Comparison of ENCODE assay signal across 8 mouse cellular contexts in genomic region chr11:95577776-95578446, GRCm38 (mm10). TPM values are rescaled to one million over a fixed set of nuclear protein-coding genes. Genes with fewer than 3 reads are reported as not detected.
DNase-seq lines count a peak whose midpoint lies in the region; ATAC-seq lines count a peak whose summit lies in the region.

No protein-coding gene starts in this region.

- peak overlapping the region; percentile 17 for H3K4me3 ChIP-seq in hindbrain, embryonic 12.5 days
- H3K4me3 ChIP-seq in liver, embryonic 13.5 days (replicated peaks): no peak overlapping the region

- peak; percentile 25 to 50 for DNase-seq in cerebellum, postnatal 25 days
- no peak for DNase-seq in cerebellum, adult 8-10 months
- peak; percentile 65 for DNase-seq in A20 (ENCODE audit: low read depth, low spot score)
- peak; percentile 34 for DNase-seq in c-Kit-positive CD71-positive TER-119-negative erythroid progenitor cells, embryonic 14.5 days (ENCODE audit: low read depth)
- DNase-seq in liver, embryonic 13.5 days: peak; percentile 21
- no peak for DNase-seq in spleen, postnatal 4 days (ENCODE audit: low spot score in 2 of 2)

- WGBS in hindbrain, embryonic 12.5 days: 11% methylated on average over 39 of the region's 39 CpGs
- WGBS in liver, embryonic 13.5 days (ENCODE audit: insufficient replicate concordance): 18% methylated on average over 39 of the region's 39 CpGs

- peaks cover 59% of the 10 kb centered on the region for H3K4me1 ChIP-seq in hindbrain, embryonic 12.5 days
- H3K4me1 ChIP-seq in liver, embryonic 13.5 days (replicated peaks): peaks cover 9% of the 10 kb centered on the region; the same call in 1 of the 2 replicates

- H3K9me3 ChIP-seq in hindbrain, embryonic 12.5 days (replicated peaks): no peaks in the 10 kb centered on the region
- H3K9me3 ChIP-seq in liver, embryonic 13.5 days (replicated peaks): no peaks in the 10 kb centered on the region

- H3K36me3 ChIP-seq in hindbrain, embryonic 12.5 days: no peaks in the 10 kb centered on the region
- no peaks in the 10 kb centered on the region for H3K36me3 ChIP-seq in liver, embryonic 13.5 days

- H3K27me3 ChIP-seq in hindbrain, embryonic 12.5 days: peaks cover 73% of the 10 kb centered on the region
- H3K27me3 ChIP-seq in liver, embryonic 13.5 days: peaks cover 79% of the 10 kb centered on the region

- peak; percentile 72; the same call in 1 of the 2 replicates for ATAC-seq in hindbrain, embryonic 12.5 days (ENCODE audit: low FRiP score)
- no peak for ATAC-seq in liver, embryonic 13.5 days (ENCODE audit: low read depth)
- peak; percentile 37; the same call in 1 of the 2 replicates for ATAC-seq in neutrophil, adult 5-6 weeks (ENCODE audit: extremely low read depth, insufficient number of reproducible peaks, low FRiP score, poor library complexity, severe bottlenecking)

- no peak overlapping the region for H3K27ac ChIP-seq in hindbrain, embryonic 12.5 days
- H3K27ac ChIP-seq in liver, embryonic 13.5 days: no peak overlapping the region

- peak overlapping the region; percentile 33; the same call in 1 of the 2 replicates for H3K9ac ChIP-seq in hindbrain, embryonic 12.5 days
- no peak overlapping the region for H3K9ac ChIP-seq in liver, embryonic 13.5 days

- peak overlapping the region; percentile 46 for H3K4me2 ChIP-seq in hindbrain, embryonic 12.5 days (replicated peaks)
- H3K4me2 ChIP-seq in liver, embryonic 13.5 days: no peak overlapping the region

RNA-seq across cellular contexts. Expression of gene Ngfr, which starts 9.6 kb away (rescaled TPM):
- 38.6 and 41.3 TPM in 2 replicates for polyA plus RNA-seq in hindbrain, embryonic 12.5 days (2016; fragmentation: Nextera tagmentation; extraction: Ambion mirVana)
- 1.8 and 2.7 TPM in 2 replicates for polyA plus RNA-seq in liver, embryonic 13.5 days (2015; fragmentation: Nextera tagmentation; extraction: Ambion mirVana)
- total RNA-seq in neutrophil, adult 5-6 weeks (2017): 2.6 and 3.4 TPM in 2 replicates

Comparison
In these comparisons a context has a peak if more than half of its experiments do, and no peak if none do; other contexts are left out.
1. DNase-seq: peak in cerebellum, postnatal 25 days (2 of 2), A20 (single experiment), c-Kit-positive CD71-positive TER-119-negative erythroid progenitor cells, embryonic 14.5 days (single experiment) and liver, embryonic 13.5 days (single experiment); none in cerebellum, adult 8-10 months (single experiment) and spleen, postnatal 4 days (0 of 2).
2. RNA of gene Ngfr, which starts 9.6 kb away (polyA plus RNA-seq): 38.6 to 41.3 TPM in hindbrain, embryonic 12.5 days; 1.8 to 2.7 TPM in liver, embryonic 13.5 days; every median in the first group is over 10 times any median in the second.